Mouse (Mus musculus) midbrain, postnatal 0 days (tissue): ENCODE data around the gene Ddx46. TPM values are rescaled to one million over a fixed set of nuclear protein-coding genes. Genes with fewer than 3 reads are reported as not detected.

ENCODE experiments used
- ATAC-seq: fragments of 200-750 bp; cut with Nextera tagmentation; 2 replicates; pipeline ENCODE4 v1.8.0; 2017; ENCODE audit warnings: moderate number of reproducible peaks, mild to moderate bottlenecking, moderate TSS enrichment, moderate library complexity; ENCODE audit not compliant: low FRiP score
- DNase-seq: peaks from one replicate; pipeline ENCODE4 v3.0.0-alpha.2; 2015; ENCODE audit warnings: low spot score
- H3K27ac ChIP-seq: fragments of 300-500 bp; sonication (generic); 2 replicates; pipeline ENCODE4 v1.5.1; 2014; ENCODE audit warnings: low read depth, mild to moderate bottlenecking, low read length, mixed read lengths
- H3K27me3 ChIP-seq: fragments of 300-500 bp; sonication (generic); 2 replicates; pipeline ENCODE4 v1.6.1; 2014; ENCODE audit warnings: low read length, control low read depth, mixed read lengths; ENCODE audit not compliant: insufficient read depth
- H3K36me3 ChIP-seq: fragments of 300-500 bp; sonication (generic); 2 replicates; pipeline ENCODE4 v1.6.1; 2014; ENCODE audit warnings: low read length, control low read depth, mixed read lengths; ENCODE audit not compliant: insufficient read depth
- H3K4me1 ChIP-seq: fragments of 300-500 bp; sonication (generic); 2 replicates; pipeline ENCODE4 v1.6.1; 2014; ENCODE audit warnings: mild to moderate bottlenecking, control low read depth, antibody characterized with exemption, low read length, mixed read lengths; ENCODE audit not compliant: insufficient read depth
- H3K4me2 ChIP-seq: fragments of 300-500 bp; sonication (generic); 2 replicates; pipeline ENCODE4 v1.6.1; 2014; ENCODE audit warnings: low read depth, mild to moderate bottlenecking, low read length, mixed read lengths; ENCODE audit not compliant: poor library complexity, severe bottlenecking
- H3K4me3 ChIP-seq: fragments of 300-500 bp; sonication (generic); 2 replicates; pipeline ENCODE4 v1.5.1; 2014; ENCODE audit warnings: low read depth, mild to moderate bottlenecking, low read length, moderate library complexity
- H3K9ac ChIP-seq: fragments of 300-500 bp; sonication (generic); replicated peaks from 2 replicates; pipeline ENCODE4 v1.6.1; 2014; ENCODE audit warnings: mild to moderate bottlenecking, low read length, moderate library complexity, mixed read lengths; ENCODE audit not compliant: poor library complexity, severe bottlenecking
- H3K9me3 ChIP-seq: fragments of 300-500 bp; sonication (generic); 2 replicates; pipeline ENCODE4 v1.6.1; 2016; ENCODE audit warnings: low read length, control low read depth
- CTCF ChIP-seq: IDR thresholded peaks from 2 replicates; pipeline ENCODE4 v1.5.1; 2016; ENCODE audit warnings: antibody characterized with exemption, mild to moderate bottlenecking
- WGBS: fragments of 180-500 bp; shearing (Covaris S2); extraction: QIAGEN DNeasy Blood & Tissue Kit; methylation state at CpG from one replicate; pipeline ENCODE4 v1.1.7; 2014; 5-methylcytosine and 5-hydroxymethylcytosine counted together
- polyA plus RNA-seq: library from polyadenylated mRNA; unstranded; fragments of >200 nt; fragmentation: Nextera tagmentation; extraction: Ambion mirVana; gene quantifications from 2 replicates; pipeline ENCODE4 v1.2.1, GENCODE M21; 2015
- total RNA-seq: library from RNA; depleted of rRNA; stranded (reverse); fragments of >200 nt; gene quantifications from 2 replicates; pipeline ENCODE4 v1.2.3, GENCODE M21; 2014; rRNA removed

The Ddx46 gene
- total and polyA plus RNA-seq, 2 experiments from 2014 or later, result 21.9 to 22.3 TPM

DNA sequence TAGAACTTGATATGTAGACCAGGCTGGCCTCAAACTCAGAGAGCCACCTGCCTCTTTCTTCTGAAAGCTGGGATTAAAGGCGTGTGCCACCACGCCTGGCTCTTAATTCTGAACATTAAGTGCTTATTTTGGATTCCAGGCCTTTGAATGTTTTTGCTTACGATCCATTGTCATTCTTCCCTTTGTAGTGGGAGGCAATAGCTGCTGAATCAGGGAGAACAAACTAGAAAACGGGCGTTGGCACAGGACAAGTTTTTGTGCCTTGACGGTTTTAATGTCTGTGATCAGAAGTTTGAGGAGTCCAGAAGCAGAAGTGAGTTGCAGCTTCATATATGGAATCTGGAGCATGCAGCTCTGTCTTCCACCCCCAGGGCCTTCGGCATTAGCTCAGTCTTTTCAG, 95.9 kb downstream of the Ddx46 start:
- no peaks in the 10 kb centered on the region for H3K4me1 ChIP-seq
- H3K9ac ChIP-seq, result no peak overlapping the region
- 87% methylated on average over 7 of the region's 7 CpGs for WGBS
- H3K27ac ChIP-seq, result no peak overlapping the region
- DNase-seq (no peak), ATAC-seq (no peak)
- no peaks in the 10 kb centered on the region for H3K27me3 ChIP-seq
- TF ChIP-seq CTCF, result no peak
- H3K4me2 ChIP-seq, result no peak overlapping the region
- H3K36me3 ChIP-seq, result no peaks in the 10 kb centered on the region
- no peaks in the 10 kb centered on the region for H3K9me3 ChIP-seq
- no peak overlapping the region for H3K4me3 ChIP-seq

Other genes starting within 250 kb of the Ddx46 start
- not detected in 2 replicates for gene Slc34a1, start 236.8 kb upstream of the Ddx46 start, total RNA-seq
- 0.04 TPM in 1 of 2 replicates, not detected in the other for gene Slc34a1, start 236.8 kb upstream of the Ddx46 start, polyA plus RNA-seq
- gene Pfn3, start 219.8 kb upstream of the Ddx46 start, total RNA-seq, result 0.71 TPM in 1 of 2 replicates, not detected in the other
- 1.5 and 1.6 TPM in 2 replicates for gene Pfn3, start 219.8 kb upstream of the Ddx46 start, polyA plus RNA-seq
- gene F12, start 208.2 kb upstream of the Ddx46 start, total RNA-seq, result not detected in 2 replicates
- gene F12, start 208.2 kb upstream of the Ddx46 start, polyA plus RNA-seq, result 0.43 and 0.49 TPM in 2 replicates
- gene Grk6, start 190.0 kb upstream of the Ddx46 start, total RNA-seq, result 70.4 and 71.9 TPM in 2 replicates
- 35.5 and 35.8 TPM in 2 replicates for gene Grk6, start 190.0 kb upstream of the Ddx46 start, polyA plus RNA-seq
- 101 and 131 TPM in 2 replicates for gene Prr7, start 170.8 kb upstream of the Ddx46 start, total RNA-seq
- 6.6 and 8.1 TPM in 2 replicates for gene Prr7, start 170.8 kb upstream of the Ddx46 start, polyA plus RNA-seq
- gene Dbn1, start 146.9 kb upstream of the Ddx46 start, total RNA-seq, result 498 and 510 TPM in 2 replicates
- 482 and 484 TPM in 2 replicates for gene Dbn1, start 146.9 kb upstream of the Ddx46 start, polyA plus RNA-seq
- 32.3 and 41.3 TPM in 2 replicates for gene Pdlim7, start 121.4 kb upstream of the Ddx46 start, total RNA-seq
- 153 and 171 TPM in 2 replicates for gene Pdlim7, start 121.4 kb upstream of the Ddx46 start, polyA plus RNA-seq
- gene Dok3, start 105.7 kb upstream of the Ddx46 start, total RNA-seq, result 3.0 and 4.5 TPM in 2 replicates
- gene Dok3, start 105.7 kb upstream of the Ddx46 start, polyA plus RNA-seq, result 1.4 and 1.6 TPM in 2 replicates
- 51.9 and 58.9 TPM in 2 replicates for gene Ddx41, start 98.4 kb upstream of the Ddx46 start, total RNA-seq
- gene Ddx41, start 98.4 kb upstream of the Ddx46 start, polyA plus RNA-seq, result 45.4 and 49.1 TPM in 2 replicates
- gene Fam193b, start 63.9 kb upstream of the Ddx46 start, total RNA-seq, result 73.9 and 90.6 TPM in 2 replicates
- 42.7 and 43.5 TPM in 2 replicates for gene Fam193b, start 63.9 kb upstream of the Ddx46 start, polyA plus RNA-seq
- 57.6 and 62.5 TPM in 2 replicates for gene Tmed9, start 61.3 kb upstream of the Ddx46 start, total RNA-seq
- 101 and 102 TPM in 2 replicates for gene Tmed9, start 61.3 kb upstream of the Ddx46 start, polyA plus RNA-seq
- gene B4galt7, start 35.1 kb upstream of the Ddx46 start, total RNA-seq, result 62.6 and 67.7 TPM in 2 replicates
- 50.1 and 55.1 TPM in 2 replicates for gene B4galt7, start 35.1 kb upstream of the Ddx46 start, polyA plus RNA-seq
- 90.6 and 101 TPM in 2 replicates for gene Caml, start 12.0 kb upstream of the Ddx46 start, total RNA-seq
- 113 and 114 TPM in 2 replicates for gene Caml, start 12.0 kb upstream of the Ddx46 start, polyA plus RNA-seq
- gene B230219D22Rik, start 58.1 kb downstream of the Ddx46 start, total RNA-seq, result 164 and 177 TPM in 2 replicates
- gene B230219D22Rik, start 58.1 kb downstream of the Ddx46 start, polyA plus RNA-seq, result 58.4 and 62.8 TPM in 2 replicates
- 93.4 and 108 TPM in 2 replicates for gene Txndc15, start 79.6 kb downstream of the Ddx46 start, total RNA-seq
- gene Txndc15, start 79.6 kb downstream of the Ddx46 start, polyA plus RNA-seq, result 137 and 142 TPM in 2 replicates
- 7.2 and 8.6 TPM in 2 replicates for gene Pcbd2, start 92.3 kb downstream of the Ddx46 start, total RNA-seq
- 28.2 and 30.6 TPM in 2 replicates for gene Pcbd2, start 92.3 kb downstream of the Ddx46 start, polyA plus RNA-seq
- not detected in 2 replicates for gene Catsper3, start 149.5 kb downstream of the Ddx46 start, total RNA-seq
- gene Catsper3, start 149.5 kb downstream of the Ddx46 start, polyA plus RNA-seq, result 0.29 and 0.30 TPM in 2 replicates
- 1.9 and 3.3 TPM in 2 replicates for gene Pitx1, start 201.2 kb downstream of the Ddx46 start, total RNA-seq
- gene Pitx1, start 201.2 kb downstream of the Ddx46 start, polyA plus RNA-seq, result 2.2 and 2.7 TPM in 2 replicates